Mouse (Mus musculus) megakaryocyte-erythroid progenitor cell, adult 5-6 weeks (primary cell): Measurements from ENCODE around the gene Mrps10. TPM values are rescaled to one million over a fixed set of nuclear protein-coding genes. Genes with fewer than 3 reads are reported as not detected.
"Not testable (repeated sequence)": the region's sequence is repeated elsewhere in the genome, so short reads cannot be mapped to it uniquely, and the experiment has no call there.

Experiments
- ATAC-seq: replicated peaks from 2 replicates; pipeline ENCODE4 v1.8.0; 2016; ENCODE audit warnings: mild to moderate bottlenecking, inconsistent platforms; ENCODE audit not compliant: severe bottlenecking, poor library complexity, low FRiP score, low TSS enrichment
- total RNA-seq, 2 experiments: library from RNA; stranded (forward) in 1 of 2; stranded (reverse) in 1 of 2; fragments of 200-1000, 215-1000 nt in 1 of 2; fragments of >200 nt in 1 of 2; fragmentation: Nextera tagmentation in 1 of 2; gene quantifications; 2 replicates each; pipeline ENCODE4 v1.2.3; 2014 to 2017

Gene Mrps10
- 62.0 and 75.8 TPM in 2 replicates for total RNA-seq (2014; fragmentation: Nextera tagmentation)
- 61.6 and 90.5 TPM in 2 replicates for total RNA-seq (2017)

- peak; percentile 81 for ATAC-seq
These were observed at the start of gene Mrps10 for GRCm38 (mm10) chr17:47368401-47369086. Gene Mrps10 (plus strand): TSS chr17:47368887.

DNA sequence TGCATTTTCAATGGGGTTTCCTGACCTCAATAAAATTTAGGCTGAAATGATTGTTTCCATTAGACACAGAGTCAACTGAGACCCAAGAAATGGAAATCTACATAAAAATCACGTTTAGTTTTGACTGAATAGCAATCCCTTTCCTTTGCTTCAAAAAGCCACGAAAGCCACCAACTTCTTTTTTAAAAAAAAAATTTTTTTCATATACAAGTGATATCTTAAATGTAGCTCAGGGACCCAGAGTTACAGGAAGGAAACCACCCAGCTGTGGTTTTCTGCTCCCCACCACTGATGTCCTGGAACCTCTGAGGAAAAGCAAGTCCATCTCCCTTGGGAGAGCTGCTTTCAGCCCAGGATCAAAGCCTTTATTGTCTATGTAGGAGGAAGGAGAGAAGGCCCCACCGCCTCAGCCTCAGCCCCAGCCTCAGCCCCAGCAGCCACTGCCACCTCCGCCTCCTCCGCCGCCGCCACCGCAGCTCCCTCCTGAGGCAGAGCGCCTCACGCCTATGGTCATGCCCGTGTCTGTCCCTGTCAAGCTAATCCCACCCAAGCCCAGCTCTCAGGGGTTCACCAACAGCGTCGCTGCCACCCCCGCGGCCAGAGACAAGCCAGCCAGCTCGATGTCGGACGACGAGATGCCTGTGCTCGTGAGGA, 49.6 kb upstream of the Mrps10 start:
- ATAC-seq, result 0 out of 2 replicates have a peak, but pooled peaks have one; percentile 16

DNA sequence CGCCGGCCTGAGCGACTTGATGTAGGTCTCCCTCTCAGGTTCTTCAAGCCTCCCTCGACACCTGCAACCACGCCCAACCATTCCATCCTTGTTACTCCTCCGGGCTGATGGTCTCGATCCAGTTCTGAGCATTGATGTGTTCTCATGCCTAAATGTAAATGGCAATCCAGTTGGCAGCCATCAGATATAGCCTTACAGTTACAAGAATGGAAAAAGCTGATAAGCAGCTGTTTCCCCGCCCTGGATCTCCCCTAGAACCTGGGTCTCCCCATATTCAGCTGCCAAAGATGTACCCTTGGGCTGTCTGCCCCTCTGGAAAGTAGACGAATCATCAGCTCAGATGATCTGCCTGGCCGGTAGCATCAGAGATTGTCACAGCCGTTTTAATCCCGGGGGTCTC, 48.9 kb upstream of the Mrps10 start:
- ATAC-seq, result peak; percentile 30; the same call in 1 of the 2 replicates

- ATAC-seq, result peak; percentile 46
These were observed 46.3 kb upstream of the Mrps10 start for GRCm38 (mm10) chr17:47322128-47322990.

GRCm38 (mm10) chr17:47322991-47323295, 45.7 kb upstream of the Mrps10 start:
- no peak for ATAC-seq

DNA sequence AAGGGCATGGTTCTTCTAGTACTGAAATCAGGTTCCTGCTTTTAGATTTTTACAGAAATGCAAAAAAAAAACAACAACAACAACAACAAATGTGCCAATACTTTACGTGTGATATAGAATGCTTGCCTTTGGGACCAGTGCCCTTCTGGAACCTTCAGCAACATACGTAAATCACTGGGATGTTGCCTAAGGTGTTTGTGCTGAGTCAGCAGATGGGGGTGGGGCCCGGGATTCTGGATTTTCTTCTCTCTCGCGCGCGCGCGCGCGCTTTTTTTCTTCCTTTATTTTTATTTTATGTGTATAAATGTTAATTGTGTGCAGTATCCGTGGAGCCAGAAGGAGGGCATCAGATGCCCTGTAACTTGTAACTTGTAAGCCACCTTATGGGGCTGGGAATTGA, 41.1 kb upstream of the Mrps10 start:
- no peak for ATAC-seq

- no peak for ATAC-seq
These were observed 40.7 kb upstream of the Mrps10 start for GRCm38 (mm10) chr17:47327969-47328368.

- ATAC-seq, result no peak
These were observed 39.9 kb upstream of the Mrps10 start for GRCm38 (mm10) chr17:47328552-47329343.

DNA sequence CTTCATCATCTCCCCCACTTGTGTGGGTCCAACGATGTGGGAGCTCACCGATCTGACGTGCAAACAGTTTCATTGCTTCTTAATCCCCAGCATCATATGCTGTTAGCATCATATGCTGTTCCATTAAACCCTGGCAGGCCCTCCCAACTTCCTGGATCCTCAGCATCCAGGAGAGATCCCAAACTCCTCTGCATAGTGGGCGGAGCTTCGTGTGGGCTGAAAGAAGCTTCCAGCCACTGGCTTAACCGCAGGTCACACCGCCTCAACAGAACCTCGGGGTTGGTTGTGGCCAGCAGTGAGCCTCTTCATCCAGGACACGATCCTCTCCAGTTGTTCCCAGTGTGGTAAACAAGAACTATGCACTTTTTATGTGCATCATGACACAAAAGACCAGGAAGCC, 38.1 kb upstream of the Mrps10 start:
- no peak for ATAC-seq

DNA sequence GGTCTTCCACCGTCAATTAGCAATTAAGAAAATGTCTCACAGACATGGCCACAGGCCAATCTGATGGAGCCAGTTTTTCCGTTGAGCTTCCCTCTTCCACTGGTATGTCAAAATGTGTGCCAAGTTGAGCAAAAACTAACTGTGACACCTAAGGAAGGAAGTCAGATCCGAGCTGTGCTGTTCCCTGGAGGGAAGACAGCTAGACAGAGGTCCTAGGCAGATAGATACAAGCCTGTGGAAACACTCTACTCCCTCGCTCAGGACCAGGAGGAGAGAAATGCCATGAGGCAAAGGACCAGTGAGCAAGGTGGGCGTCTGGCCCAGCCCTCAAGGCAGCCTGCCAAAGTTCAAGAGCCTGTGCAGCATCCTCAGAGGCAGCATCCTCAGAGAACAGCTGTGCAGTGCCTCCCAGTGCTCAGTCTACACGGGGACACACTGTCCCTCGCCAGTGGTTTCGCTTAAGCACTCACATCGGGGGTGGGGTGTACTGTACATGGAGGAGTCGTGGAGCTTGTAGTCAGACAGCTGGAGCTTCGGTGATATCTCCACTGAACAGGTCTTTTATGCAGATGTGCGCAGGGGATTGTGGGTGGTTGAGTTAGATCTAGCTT, 36.6 kb upstream of the Mrps10 start:
- ATAC-seq, result peak; percentile 95

GRCm38 (mm10) chr17:47332664-47333063, 36.0 kb upstream of the Mrps10 start:
- not testable (repeated sequence) for ATAC-seq

DNA sequence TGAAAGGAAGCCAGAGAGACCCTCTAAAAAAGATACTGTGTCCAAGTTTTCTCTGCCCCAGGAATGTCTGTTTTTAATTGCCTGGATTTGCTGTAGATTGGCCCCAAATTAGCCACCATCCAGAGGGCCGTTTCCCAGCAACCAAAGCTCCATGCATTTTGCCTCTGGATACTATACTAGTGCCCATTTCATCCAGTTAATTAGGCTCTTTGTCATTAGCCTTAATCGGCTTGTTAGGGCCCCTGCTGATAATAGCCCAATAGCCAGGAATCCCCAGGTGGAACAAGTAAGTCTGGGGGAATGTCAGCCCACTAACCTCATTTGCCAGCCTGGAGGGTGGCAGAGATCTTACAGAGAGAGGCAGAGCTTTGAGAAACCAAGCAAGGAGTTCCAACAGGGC, 35.3 kb upstream of the Mrps10 start:
- ATAC-seq, result no peak

- ATAC-seq, result no peak
These were observed 25.6 kb upstream of the Mrps10 start for GRCm38 (mm10) chr17:47343121-47343520.

DNA sequence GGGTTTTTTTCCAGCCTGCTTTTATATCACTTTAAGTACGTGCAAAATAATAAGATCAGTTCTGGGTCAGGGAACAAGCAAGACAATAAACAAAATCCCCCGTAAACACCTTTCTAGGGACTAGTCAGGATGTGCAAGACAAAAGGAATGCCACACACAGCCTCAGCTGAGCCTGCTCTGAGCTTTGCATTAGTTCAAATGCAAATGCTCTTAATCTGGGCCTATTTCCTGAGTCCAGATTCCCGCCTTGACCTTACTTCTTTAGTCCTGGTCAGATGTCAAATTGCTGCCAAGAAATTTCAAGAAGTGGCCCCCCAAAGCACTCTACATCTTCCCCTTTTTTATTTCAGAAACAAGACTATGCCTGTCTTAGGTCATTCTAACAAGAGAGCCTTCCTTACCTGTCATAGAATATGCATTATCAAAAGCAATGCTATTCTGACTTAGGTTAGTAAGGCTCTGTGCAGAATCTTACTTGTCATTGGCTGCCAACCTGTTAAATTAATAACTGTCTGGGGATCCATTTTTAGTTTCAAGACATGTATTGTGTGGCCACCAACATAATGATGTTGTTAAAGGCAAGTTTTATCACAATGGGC, 18.9 kb upstream of the Mrps10 start:
- ATAC-seq, result no peak

GRCm38 (mm10) chr17:47359964-47360363, 8.7 kb upstream of the Mrps10 start:
- peak; percentile 41; the same call in 1 of the 2 replicates for ATAC-seq

DNA sequence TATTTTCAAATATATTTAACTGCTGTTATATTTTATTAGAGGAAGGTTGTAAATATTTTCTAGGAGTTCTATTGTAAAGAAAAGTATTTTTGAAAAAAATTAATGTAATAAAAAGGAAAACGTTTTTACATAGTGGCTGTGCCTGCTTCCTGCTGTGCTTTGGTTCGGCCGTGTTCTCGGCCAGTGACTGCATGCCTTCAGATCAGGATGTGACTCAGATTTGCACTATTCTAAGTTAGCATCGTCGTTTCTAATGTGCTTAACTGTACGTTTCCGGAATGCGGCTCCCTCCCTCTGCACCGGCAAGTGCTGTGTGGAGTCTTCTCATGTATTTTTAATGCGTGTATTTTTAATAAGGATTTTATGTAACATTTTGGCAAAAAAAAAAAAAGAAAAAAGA, 7.3 kb upstream of the Mrps10 start:
- ATAC-seq, result no peak

- peak; percentile 52 for ATAC-seq
These were observed 378 bp downstream of the Mrps10 start for GRCm38 (mm10) chr17:47369087-47369443.

GRCm38 (mm10) chr17:47371451-47371850, 2.8 kb downstream of the Mrps10 start:
- peak; percentile 72 for ATAC-seq

DNA sequence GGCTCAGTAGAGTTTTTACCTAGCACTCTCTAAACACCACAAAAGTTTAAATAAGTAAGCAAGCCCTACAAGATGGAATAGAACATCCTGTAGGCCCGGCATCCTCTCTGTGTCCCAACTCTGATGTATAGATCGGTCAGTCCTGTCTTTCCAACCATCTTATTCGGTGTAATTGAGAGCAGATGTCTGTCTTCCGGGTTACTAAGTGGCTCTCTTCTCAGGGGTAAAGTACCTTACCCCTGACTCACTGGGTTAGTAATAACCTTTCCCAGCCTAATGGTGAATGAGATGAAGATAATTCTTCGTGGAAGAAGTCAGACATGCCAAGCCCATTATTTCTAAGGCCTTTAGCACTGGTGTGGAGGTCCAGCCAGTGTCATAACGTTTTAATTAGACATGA, 5.3 kb downstream of the Mrps10 start:
- no peak for ATAC-seq
